Mouse (Mus musculus): Measurements from ENCODE around the gene Ccnd1. TPM values are rescaled to one million over a fixed set of nuclear protein-coding genes. Genes with fewer than 3 reads are reported as not detected.

Gene Ccnd1
- total RNA-seq (2023), result 1.9 TPM

GRCm38 (mm10) chr7:144939344-144940002 is at the start of gene Ccnd1:
Gene Ccnd1 (minus strand): TSS chr7:144939925.

GRCm38 (mm10) chr7:144914948-144915750 is 24.6 kb downstream of the Ccnd1 start, which contains the start of gene LTO1:
Gene LTO1 (plus strand): TSS chr7:144915100.

GRCm38 (mm10) chr7:144896294-144897218 is 43.2 kb downstream of the Ccnd1 start, which contains the start of gene Fgf15:
Gene Fgf15 (plus strand): TSS chr7:144896531.

Other genes with a start within 250 kb of the Ccnd1 start
- gene Ano1, start 188.0 kb downstream of the Ccnd1 start, total RNA-seq (2023), result 1.7 TPM
- not detected for gene Fgf3, start 101.8 kb downstream of the Ccnd1 start, total RNA-seq (2023)
- gene Fgf4, start 92.6 kb downstream of the Ccnd1 start, total RNA-seq (2023), result not detected
- gene Fgf15, start 43.4 kb downstream of the Ccnd1 start, total RNA-seq (2023), result not detected
- gene LTO1, start 24.8 kb downstream of the Ccnd1 start, total RNA-seq (2023), result 38.6 TPM